Mouse (Mus musculus): ENCODE measurements at regions not wholly inside any gene's neighbourhood (a gene's known extent, or its start where the extent isn't known, plus 50 kb on each side); places are given as distances from the start of the nearest gene placed in this dataset.

GRCm38 (mm10) chr9:61618510-61619249 is 246.5 kb downstream of the Tle3 start:
- DNase-seq, result no peak

- DNase-seq, result no peak
Measured at GRCm38 (mm10) chr9:61617979-61618378, 245.8 kb downstream of the Tle3 start.

DNA sequence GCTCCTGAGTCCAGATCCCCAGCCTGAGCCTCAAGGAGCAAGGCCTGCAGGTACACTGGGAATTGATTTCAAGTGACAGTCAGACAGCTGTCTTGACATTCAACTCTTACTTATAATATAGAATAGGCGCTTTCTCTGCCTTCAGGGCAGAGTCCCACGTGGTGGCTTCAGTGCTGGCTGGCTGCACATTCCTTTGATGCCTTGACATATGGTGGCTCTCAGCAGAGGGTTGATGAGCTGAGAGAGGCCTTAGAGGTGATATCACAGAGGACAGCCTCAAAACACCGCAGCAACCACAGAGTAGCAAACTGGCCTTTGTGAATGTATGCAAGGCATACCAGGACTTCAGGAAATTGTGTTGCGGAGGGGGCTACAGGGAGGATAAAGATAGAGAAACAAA is 243.4 kb downstream of the Tle3 start:
- DNase-seq, result no peak

DNA sequence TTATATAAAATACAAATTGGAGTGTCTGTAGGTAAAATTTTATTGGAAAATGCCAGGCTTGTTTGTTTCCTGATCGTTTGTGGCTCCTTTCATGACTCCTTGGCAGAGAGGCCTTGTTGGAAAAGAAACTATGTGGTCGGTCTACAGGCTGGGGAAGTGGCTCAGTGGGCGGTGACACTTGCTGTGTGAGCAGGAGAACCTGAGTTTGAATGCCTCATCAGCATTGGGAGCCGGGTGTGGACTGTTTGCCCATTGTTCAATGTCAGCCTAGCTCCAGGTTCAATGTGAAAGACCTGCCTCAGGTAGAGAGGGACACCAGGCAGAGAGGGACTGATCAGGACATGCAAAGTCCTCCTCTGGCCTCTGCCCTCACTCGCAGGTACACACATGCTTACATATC is 235.4 kb downstream of the Tle3 start:
- no peak for DNase-seq

DNA sequence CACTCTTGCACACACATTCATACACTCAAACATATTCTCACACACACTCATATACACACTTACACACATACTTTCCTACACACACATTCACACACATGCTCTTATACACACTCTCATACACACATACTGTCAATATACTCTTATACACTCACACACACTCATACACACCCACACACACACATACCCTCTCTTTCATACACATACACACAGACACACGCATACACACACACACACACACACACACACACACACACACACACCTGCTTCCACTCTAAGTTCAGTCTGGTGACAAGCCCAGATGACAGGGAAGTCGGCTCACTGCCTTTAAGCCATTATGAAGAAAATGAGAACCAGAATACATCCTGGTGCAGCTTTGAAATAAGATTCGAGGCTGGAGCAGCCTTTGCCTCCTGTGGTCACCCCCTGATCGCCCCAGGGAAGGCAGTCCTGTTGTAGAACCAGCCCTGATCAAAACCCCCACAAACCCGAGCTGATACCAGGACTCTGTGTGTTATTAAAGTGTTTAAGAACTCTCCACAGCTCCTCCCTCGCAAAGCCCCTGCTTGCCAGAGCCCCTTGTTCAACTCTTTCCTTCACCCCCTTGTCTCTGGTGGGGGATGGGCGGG is 230.3 kb downstream of the Tle3 start:
- DNase-seq, result no peak

DNA sequence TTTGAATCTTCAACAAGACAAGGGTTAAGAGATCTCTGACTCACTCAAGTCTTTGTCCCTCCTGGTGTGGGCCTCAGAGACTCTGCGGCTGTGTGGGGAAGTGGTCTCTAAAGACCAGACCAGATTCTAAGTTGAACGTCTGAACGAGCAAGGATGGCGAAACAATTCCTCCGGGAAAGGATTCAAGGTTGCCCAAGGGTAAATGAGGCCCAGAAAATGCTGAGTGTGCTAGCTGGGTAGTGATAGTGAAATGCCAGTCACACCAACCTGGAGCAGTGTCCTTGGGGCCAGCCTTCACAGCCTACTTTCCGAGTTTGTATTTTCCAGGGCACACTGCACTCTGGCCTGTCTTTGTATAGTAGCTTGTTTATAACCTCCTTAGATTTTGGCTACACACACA is 229.7 kb downstream of the Tle3 start:
- no peak for DNase-seq

GRCm38 (mm10) chr9:61597287-61597686 is 225.1 kb downstream of the Tle3 start:
- DNase-seq, result no peak

GRCm38 (mm10) chr9:61596410-61597108 is 224.4 kb downstream of the Tle3 start:
- DNase-seq, result no peak

GRCm38 (mm10) chr9:61595170-61595967 is 223.2 kb downstream of the Tle3 start:
- no peak for DNase-seq

- no peak for DNase-seq
Measured at GRCm38 (mm10) chr9:61593991-61594390, 221.8 kb downstream of the Tle3 start.

- no peak for DNase-seq
Measured at GRCm38 (mm10) chr9:61589727-61590299, 217.6 kb downstream of the Tle3 start.

GRCm38 (mm10) chr9:61583281-61584072 is 211.3 kb downstream of the Tle3 start:
- no peak for DNase-seq

GRCm38 (mm10) chr9:61581046-61581445 is 208.9 kb downstream of the Tle3 start:
- no peak for DNase-seq

DNA sequence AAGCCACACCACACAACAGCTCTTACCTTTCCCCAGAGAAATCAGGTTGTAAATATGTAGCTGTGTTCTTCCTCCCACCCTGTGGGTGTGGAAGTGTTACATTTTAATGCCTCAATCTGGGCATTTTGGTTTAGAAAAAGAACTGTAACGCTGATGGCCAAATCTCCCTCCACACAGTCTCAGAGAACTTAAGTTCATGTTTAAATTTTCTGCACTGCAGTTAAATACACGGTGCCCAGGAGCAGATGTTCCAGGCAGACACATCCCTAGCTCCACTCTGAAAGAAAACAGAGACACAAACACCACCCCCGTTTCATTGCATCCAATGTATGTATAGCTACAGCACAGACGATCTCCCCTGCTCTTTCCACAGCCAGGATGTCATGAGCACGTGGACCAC is 206.1 kb downstream of the Tle3 start:
- no peak for DNase-seq

GRCm38 (mm10) chr9:61573634-61574359 is 201.6 kb downstream of the Tle3 start:
- no peak for DNase-seq

- no peak for DNase-seq
Measured at GRCm38 (mm10) chr9:61563017-61563416, 190.9 kb downstream of the Tle3 start.

DNA sequence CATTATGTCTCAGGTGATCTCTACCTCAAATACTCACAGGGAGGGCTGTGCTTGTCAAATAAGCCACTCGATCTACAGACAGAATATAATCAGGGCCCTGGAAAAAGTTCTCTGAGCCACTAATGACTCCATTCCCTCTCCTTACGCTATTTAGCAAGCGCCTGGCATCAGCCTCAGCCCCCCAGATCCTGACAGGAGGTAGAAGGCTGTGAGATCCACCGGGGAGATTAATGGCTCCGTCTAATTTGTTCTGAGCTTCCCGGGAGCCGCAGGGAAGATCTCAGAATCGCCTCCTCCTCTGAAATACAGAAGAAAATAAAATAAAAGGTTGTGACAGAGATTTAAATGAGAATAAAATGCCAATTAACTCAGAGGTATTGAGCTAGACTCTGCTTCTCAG is 189.4 kb downstream of the Tle3 start:
- no peak for DNase-seq

- DNase-seq, result no peak
Measured at GRCm38 (mm10) chr9:61558621-61559020, 186.5 kb downstream of the Tle3 start.

DNA sequence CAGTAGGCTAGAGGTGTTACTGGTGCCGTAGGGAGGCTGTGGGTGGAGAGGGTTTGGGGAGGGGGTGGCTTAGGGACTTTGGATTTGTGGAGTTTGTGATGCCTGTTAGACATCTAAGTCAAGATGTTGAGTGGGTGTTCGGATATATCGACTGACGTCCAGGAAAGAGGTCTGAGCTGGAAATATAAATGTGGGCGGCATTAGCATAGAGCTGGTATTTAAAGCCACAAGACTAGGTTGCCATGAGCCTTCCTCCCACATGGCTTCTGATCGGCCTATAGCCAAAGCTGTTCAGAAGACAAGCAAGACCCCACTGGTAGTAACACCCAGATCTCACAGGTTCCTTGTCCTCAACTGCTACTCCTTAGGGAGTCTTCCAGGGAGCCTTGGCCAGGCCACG is 184.9 kb downstream of the Tle3 start:
- no peak for DNase-seq

GRCm38 (mm10) chr9:61555173-61555572 is 183.0 kb downstream of the Tle3 start:
- no peak for DNase-seq

GRCm38 (mm10) chr9:61554611-61555010 is 182.4 kb downstream of the Tle3 start:
- DNase-seq, result no peak
